Mouse (Mus musculus): ENCODE measurements around the gene Rapgef3.

Gene Rapgef3

GRCm38 (mm10) chr15:97793386-97794153 is 25.8 kb upstream of the Rapgef3 start:
- no peak for DNase-seq (ENCODE audit: low spot score)

- no peak for DNase-seq (ENCODE audit: low spot score)
These were observed 23.4 kb upstream of the Rapgef3 start for GRCm38 (mm10) chr15:97791126-97791700.

- DNase-seq (ENCODE audit: low spot score), result no peak
These were observed 22.2 kb upstream of the Rapgef3 start for GRCm38 (mm10) chr15:97789761-97790505.

GRCm38 (mm10) chr15:97788821-97789220 is 21.0 kb upstream of the Rapgef3 start:
- DNase-seq (ENCODE audit: low spot score), result no peak

- no peak for DNase-seq (ENCODE audit: low spot score)
These were observed 20.3 kb upstream of the Rapgef3 start for GRCm38 (mm10) chr15:97787799-97788667.

- no peak for DNase-seq (ENCODE audit: low spot score)
These were observed 19.5 kb upstream of the Rapgef3 start for GRCm38 (mm10) chr15:97787148-97787798.

- DNase-seq (ENCODE audit: low spot score), result no peak
These were observed 18.8 kb upstream of the Rapgef3 start for GRCm38 (mm10) chr15:97786412-97787112.

- no peak for DNase-seq (ENCODE audit: low spot score)
These were observed 18.1 kb upstream of the Rapgef3 start for GRCm38 (mm10) chr15:97785731-97786411.

GRCm38 (mm10) chr15:97784561-97785161 is 16.9 kb upstream of the Rapgef3 start:
- no peak for DNase-seq (ENCODE audit: low spot score)

- peak; percentile 80 for DNase-seq (ENCODE audit: low spot score)
These were observed 16.4 kb upstream of the Rapgef3 start for GRCm38 (mm10) chr15:97784092-97784559.

GRCm38 (mm10) chr15:97782749-97783105 is 15.0 kb upstream of the Rapgef3 start:
- DNase-seq (ENCODE audit: low spot score), result peak; percentile 53

- DNase-seq (ENCODE audit: low spot score), result no peak
These were observed 14.4 kb upstream of the Rapgef3 start for GRCm38 (mm10) chr15:97781961-97782748.

- DNase-seq (ENCODE audit: low spot score), result no peak
These were observed 12.8 kb upstream of the Rapgef3 start for GRCm38 (mm10) chr15:97780611-97781031.

GRCm38 (mm10) chr15:97779576-97779975 is 11.8 kb upstream of the Rapgef3 start:
- DNase-seq (ENCODE audit: low spot score), result no peak

GRCm38 (mm10) chr15:97778311-97779098 is 10.7 kb upstream of the Rapgef3 start, which contains the start of gene Slc48a1:
Gene Slc48a1 (plus strand): TSS chr15:97778520.
- no peak for DNase-seq (ENCODE audit: low spot score)

GRCm38 (mm10) chr15:97776919-97777318 is 9.1 kb upstream of the Rapgef3 start:
- no peak for DNase-seq (ENCODE audit: low spot score)

- no peak for DNase-seq (ENCODE audit: low spot score)
These were observed 8.7 kb upstream of the Rapgef3 start for GRCm38 (mm10) chr15:97776514-97776913.

GRCm38 (mm10) chr15:97773961-97774370 is 6.2 kb upstream of the Rapgef3 start:
- DNase-seq (ENCODE audit: low spot score), result no peak
